Mouse (Mus musculus) heart, embryonic 10.5 days (tissue): ENCODE results near the gene Fsd2. TPM values are rescaled to one million over a fixed set of nuclear protein-coding genes. Genes with fewer than 3 reads are reported as not detected.

Experiments used
- DNase-seq: peaks from one replicate; pipeline ENCODE4 v3.0.0-alpha.2; 2017; ENCODE audit warnings: low spot score
- H3K27ac ChIP-seq: fragments of 300-500 bp; sonication (generic); 2 replicates; pipeline ENCODE4 v1.5.1; 2016; ENCODE audit warnings: mild to moderate bottlenecking
- H3K27me3 ChIP-seq: fragments of 300-500 bp; sonication (generic); 2 replicates; pipeline ENCODE4 v1.6.1; 2016; ENCODE audit warnings: mild to moderate bottlenecking; ENCODE audit not compliant: poor library complexity, insufficient read depth, severe bottlenecking
- H3K36me3 ChIP-seq: fragments of 300-500 bp; sonication (generic); 2 replicates; pipeline ENCODE4 v1.6.1; 2016; ENCODE audit warnings: mild to moderate bottlenecking, moderate library complexity
- H3K4me1 ChIP-seq: fragments of 300-500 bp; sonication (generic); 2 replicates; pipeline ENCODE4 v1.6.1; 2016; ENCODE audit warnings: mild to moderate bottlenecking
- H3K4me3 ChIP-seq: fragments of 300-500 bp; sonication (generic); 2 replicates; pipeline ENCODE4 v1.5.1; 2016; ENCODE audit warnings: mild to moderate bottlenecking, moderate library complexity
- H3K9me3 ChIP-seq: fragments of 300-500 bp; sonication (generic); 2 replicates; pipeline ENCODE4 v1.6.1; 2016; ENCODE audit warnings: mild to moderate bottlenecking, moderate library complexity
- WGBS: fragments of 180-500 bp; shearing (Covaris S2); methylation state at CpG from one replicate; pipeline ENCODE4 v1.1.7; 2016; 5-methylcytosine and 5-hydroxymethylcytosine counted together
- polyA plus RNA-seq: library from polyadenylated mRNA; unstranded; fragments of >200 nt; fragmentation: Nextera tagmentation; extraction: Ambion mirVana; gene quantifications from 2 replicates; pipeline ENCODE4 v1.2.1, GENCODE M21; 2016

Fsd2 gene
- 39.8 and 79.8 TPM in 2 replicates for polyA plus RNA-seq

- 43% methylated on average over 9 of the region's 9 CpGs for WGBS
- Histone ChIP-seq H3K36me3 (no peaks in the 10 kb centered on the region), H3K4me1 (peaks cover 37% of the 10 kb centered on the region), H3K4me3 (peak within 1 kb of the TSS; percentile 57), H3K27ac (peak within 1 kb of the TSS; percentile 90), H3K9me3 (no peaks in the 10 kb centered on the region), H3K27me3 (no peaks in the 10 kb centered on the region)
- DNase-seq: peak; percentile 91
These were observed at the start of gene Fsd2 for GRCm38 (mm10) chr7:81566892-81567291. TSS of gene Fsd2 (minus strand) at chr7:81566944.

DNA sequence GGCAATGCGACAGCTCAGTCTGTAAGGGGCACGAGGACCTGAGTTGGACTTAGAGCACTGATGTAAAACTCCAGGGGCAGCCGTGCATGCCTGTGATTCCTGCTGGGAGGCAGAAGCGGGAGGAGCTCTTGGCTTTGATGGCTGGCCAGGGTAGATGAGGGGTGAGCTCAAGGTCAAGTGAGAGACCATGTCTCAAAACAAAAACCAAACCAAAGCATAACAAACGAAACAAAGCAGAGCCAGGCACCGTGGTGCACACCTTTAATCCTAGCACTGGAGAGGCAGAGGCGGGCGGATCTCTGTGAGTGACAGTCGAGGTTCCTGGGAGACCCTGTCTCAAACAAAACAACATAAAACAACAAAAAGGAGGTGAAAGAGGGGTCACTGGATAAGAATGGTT is 48.3 kb upstream of the Fsd2 start:
- no peak overlapping the region for H3K27ac ChIP-seq
- peaks cover 66% of the 10 kb centered on the region for H3K36me3 ChIP-seq
- no peak overlapping the region for H3K4me3 ChIP-seq
- H3K27me3 ChIP-seq: no peaks in the 10 kb centered on the region
- H3K9me3 ChIP-seq: no peaks in the 10 kb centered on the region
- DNase-seq: no peak
- peaks cover 12% of the 10 kb centered on the region; the same call in 1 of the 2 replicates for H3K4me1 ChIP-seq
- WGBS: 64% methylated on average over 9 of the region's 9 CpGs

DNA sequence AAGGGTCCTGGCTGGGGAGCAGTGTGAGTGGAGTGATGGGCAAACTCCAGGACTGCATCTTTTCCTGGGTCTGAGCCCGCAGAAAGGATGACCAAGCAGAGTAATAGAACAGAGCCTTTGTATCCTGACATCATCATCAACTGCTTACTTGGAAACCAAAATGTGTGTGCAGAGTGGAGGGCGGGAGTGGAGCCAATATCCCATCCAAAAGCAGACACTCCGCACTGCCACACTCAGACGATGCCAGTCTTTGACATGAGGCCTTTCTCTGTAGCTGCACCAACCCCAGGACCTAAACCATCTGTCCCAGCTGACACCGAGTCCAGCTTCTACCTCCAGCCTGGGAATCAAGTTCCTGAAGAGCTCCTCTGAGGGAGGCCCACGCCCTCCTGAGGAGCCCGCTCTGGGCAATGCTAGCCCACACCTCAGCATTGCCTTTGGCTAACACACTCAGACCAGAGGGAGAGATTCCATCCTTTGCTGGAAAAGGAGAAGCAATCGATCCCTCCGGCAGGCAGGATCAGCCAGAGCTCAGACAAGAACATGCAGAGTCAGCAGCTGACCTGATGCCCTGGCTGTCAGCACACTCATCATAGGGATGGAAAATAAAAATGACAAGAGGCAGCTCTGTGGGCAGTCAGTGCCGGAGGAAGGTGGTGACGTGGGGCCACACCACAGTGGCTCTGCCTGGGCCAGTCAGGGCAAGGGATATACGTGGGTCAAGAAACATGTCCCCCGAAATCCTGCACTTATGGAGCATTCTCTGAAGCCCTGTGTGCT is 46.3 kb upstream of the Fsd2 start:
- Histone ChIP-seq H3K36me3 (peaks cover 71% of the 10 kb centered on the region), H3K4me1 (peaks cover 12% of the 10 kb centered on the region; the same call in 1 of the 2 replicates), H3K9me3 (no peaks in the 10 kb centered on the region), H3K27ac (no peak overlapping the region), H3K4me3 (no peak overlapping the region), H3K27me3 (no peaks in the 10 kb centered on the region)
- DNase-seq: peak; percentile 73
- WGBS: 80% methylated on average over 13 of the region's 13 CpGs

DNA sequence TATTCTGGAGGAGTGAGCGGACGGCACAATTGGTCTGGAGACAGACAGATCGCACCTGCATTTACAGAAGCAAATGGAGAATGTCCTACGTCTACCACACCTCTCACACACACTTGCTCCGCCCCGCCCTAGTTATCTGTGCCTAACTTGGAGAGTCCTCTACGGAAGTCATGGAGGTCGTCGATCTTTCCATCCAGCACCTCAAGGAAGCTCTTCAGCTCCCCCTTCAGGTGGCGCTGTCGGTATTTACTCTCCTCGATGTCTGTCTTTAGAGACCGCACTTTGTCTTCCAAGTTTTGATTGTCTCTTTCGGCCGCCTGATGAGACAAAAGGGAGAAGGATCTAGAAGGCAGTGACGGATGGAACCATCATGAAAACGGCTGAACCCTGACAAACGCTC is 43.4 kb upstream of the Fsd2 start:
- H3K9me3 ChIP-seq: no peaks in the 10 kb centered on the region
- H3K27ac ChIP-seq: no peak overlapping the region
- WGBS: 53% methylated on average over 18 of the region's 18 CpGs
- peak; percentile 79 for DNase-seq
- H3K27me3 ChIP-seq: no peaks in the 10 kb centered on the region
- peaks cover 6% of the 10 kb centered on the region; the same call in 1 of the 2 replicates for H3K4me1 ChIP-seq
- H3K36me3 ChIP-seq: peaks cover 66% of the 10 kb centered on the region
- H3K4me3 ChIP-seq: no peak overlapping the region

- H3K27ac ChIP-seq: no peak overlapping the region
- no peak for DNase-seq
- 71% methylated on average over 5 of the region's 5 CpGs for WGBS
- no peaks in the 10 kb centered on the region for H3K27me3 ChIP-seq
- no peaks in the 10 kb centered on the region; the same call in 1 of the 2 replicates for H3K4me1 ChIP-seq
- peaks cover 39% of the 10 kb centered on the region for H3K36me3 ChIP-seq
- no peak overlapping the region for H3K4me3 ChIP-seq
- no peaks in the 10 kb centered on the region for H3K9me3 ChIP-seq
These were observed 39.7 kb upstream of the Fsd2 start for GRCm38 (mm10) chr7:81606452-81606851.

GRCm38 (mm10) chr7:81605489-81605888 is 38.7 kb upstream of the Fsd2 start:
- peak; percentile 84 for DNase-seq
- no peaks in the 10 kb centered on the region for H3K9me3 ChIP-seq
- WGBS: 36% methylated on average over 4 of the region's 4 CpGs

DNA sequence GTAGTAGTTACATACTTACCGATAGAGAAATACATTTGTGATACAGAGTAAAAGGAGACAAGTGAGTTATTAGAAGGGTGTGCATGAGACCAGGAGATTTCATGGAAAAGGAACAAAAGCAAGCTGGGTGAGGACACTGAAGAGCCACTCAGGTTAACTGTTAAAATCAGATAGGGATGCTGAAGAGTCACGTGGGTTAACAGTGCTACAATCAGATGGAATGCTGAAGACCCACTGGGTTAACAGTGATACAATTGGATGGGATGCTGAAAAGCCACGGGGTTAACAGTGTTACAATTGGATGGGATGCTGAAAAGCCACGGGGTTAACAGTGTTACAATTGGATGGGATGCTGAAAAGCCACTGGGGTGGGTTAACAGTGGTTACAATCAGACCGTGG is 38.2 kb upstream of the Fsd2 start:
- no peak overlapping the region for H3K4me3 ChIP-seq
- H3K27me3 ChIP-seq: no peaks in the 10 kb centered on the region
- H3K27ac ChIP-seq: no peak overlapping the region
- H3K36me3 ChIP-seq: peaks cover 24% of the 10 kb centered on the region
- peaks cover 5% of the 10 kb centered on the region; the same call in 1 of the 2 replicates for H3K4me1 ChIP-seq
- no peaks in the 10 kb centered on the region for H3K9me3 ChIP-seq
- WGBS: 79% methylated on average over 5 of the region's 5 CpGs
- no peak for DNase-seq

More at GRCm38 (mm10) chr7:81605489-81605888, 38.7 kb upstream of the Fsd2 start:
- H3K4me1 ChIP-seq: no peaks in the 10 kb centered on the region; the same call in 1 of the 2 replicates
- H3K27me3 ChIP-seq: no peaks in the 10 kb centered on the region
- H3K36me3 ChIP-seq: peaks cover 29% of the 10 kb centered on the region
- no peak overlapping the region for H3K4me3 ChIP-seq
- no peak overlapping the region for H3K27ac ChIP-seq

GRCm38 (mm10) chr7:81599379-81600280 is 32.9 kb upstream of the Fsd2 start:
- no peak overlapping the region for H3K27ac ChIP-seq
- WGBS: 68% methylated on average over 8 of the region's 8 CpGs

GRCm38 (mm10) chr7:81597660-81598059 is 30.9 kb upstream of the Fsd2 start:
- peaks cover 18% of the 10 kb centered on the region; the same call in 1 of the 2 replicates for H3K4me1 ChIP-seq
- H3K27me3 ChIP-seq: no peaks in the 10 kb centered on the region
- H3K27ac ChIP-seq: peak overlapping the region; percentile 63
- H3K9me3 ChIP-seq: no peaks in the 10 kb centered on the region
- DNase-seq: no peak
- 100% methylated on average over 1 of the region's 1 CpGs for WGBS
- no peak overlapping the region for H3K4me3 ChIP-seq
- peaks cover 67% of the 10 kb centered on the region for H3K36me3 ChIP-seq

More at GRCm38 (mm10) chr7:81599379-81600280, 32.9 kb upstream of the Fsd2 start:
- Histone ChIP-seq H3K36me3 (peaks cover 55% of the 10 kb centered on the region), H3K4me3 (no peak overlapping the region), H3K4me1 (peaks cover 18% of the 10 kb centered on the region; the same call in 1 of the 2 replicates), H3K9me3 (no peaks in the 10 kb centered on the region), H3K27me3 (no peaks in the 10 kb centered on the region)
- no peak for DNase-seq

- Histone ChIP-seq H3K4me1 (peaks cover 18% of the 10 kb centered on the region; the same call in 1 of the 2 replicates), H3K36me3 (peaks cover 83% of the 10 kb centered on the region), H3K27me3 (no peaks in the 10 kb centered on the region), H3K9me3 (no peaks in the 10 kb centered on the region), H3K27ac (no peak overlapping the region), H3K4me3 (no peak overlapping the region)
- 86% methylated on average over 6 of the region's 6 CpGs for WGBS
- no peak for DNase-seq
These were observed 29.3 kb upstream of the Fsd2 start for GRCm38 (mm10) chr7:81596086-81596485.

DNA sequence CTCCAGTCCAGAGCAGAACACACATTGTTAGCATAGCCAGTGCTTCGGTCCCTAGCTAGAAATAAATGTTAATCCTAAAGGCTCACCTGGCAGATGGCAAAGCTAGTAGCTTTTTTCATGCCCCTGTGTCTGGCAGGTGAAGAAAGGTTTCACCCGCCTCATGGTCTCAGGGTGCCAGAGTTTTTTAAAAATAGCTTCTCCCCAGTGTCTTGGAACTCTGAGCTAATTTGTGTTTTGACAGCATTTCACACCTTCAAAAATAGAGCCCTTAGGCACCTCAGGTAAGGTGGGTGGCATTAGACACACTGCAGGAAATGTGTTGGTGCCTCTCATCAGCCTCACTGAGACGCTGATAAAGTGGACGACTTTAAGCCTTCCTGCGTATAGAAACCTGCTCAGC is 28.3 kb upstream of the Fsd2 start:
- H3K27me3 ChIP-seq: no peaks in the 10 kb centered on the region
- H3K4me1 ChIP-seq: peaks cover 14% of the 10 kb centered on the region; the same call in 1 of the 2 replicates
- no peaks in the 10 kb centered on the region for H3K9me3 ChIP-seq
- H3K4me3 ChIP-seq: no peak overlapping the region
- H3K27ac ChIP-seq: no peak overlapping the region
- no peak for DNase-seq
- 58% methylated on average over 5 of the region's 5 CpGs for WGBS
- peaks cover 93% of the 10 kb centered on the region for H3K36me3 ChIP-seq

DNA sequence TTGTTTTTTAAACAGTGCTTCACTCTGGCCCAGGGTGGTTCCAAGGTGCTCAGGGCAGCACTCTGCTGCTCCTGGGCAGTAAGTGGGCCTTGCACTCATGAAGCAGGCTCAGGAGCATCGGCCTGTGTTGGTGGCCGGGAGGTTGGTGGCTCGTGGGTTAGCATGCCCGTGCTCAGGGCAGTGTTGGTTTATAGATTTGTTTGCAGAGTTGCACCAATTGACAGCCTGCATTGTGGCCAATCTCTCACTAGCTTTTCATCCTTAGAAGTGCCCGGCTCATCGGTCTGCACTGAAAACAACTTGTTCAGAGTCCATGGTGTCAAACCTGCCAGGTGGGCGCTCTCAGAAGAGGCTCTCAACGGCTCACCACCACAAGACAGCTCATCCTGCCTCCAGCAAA is 26.6 kb upstream of the Fsd2 start:
- no peak overlapping the region for H3K4me3 ChIP-seq
- H3K9me3 ChIP-seq: no peaks in the 10 kb centered on the region
- peaks cover 5% of the 10 kb centered on the region; the same call in 1 of the 2 replicates for H3K4me1 ChIP-seq
- H3K27me3 ChIP-seq: no peaks in the 10 kb centered on the region
- 89% methylated on average over 8 of the region's 8 CpGs for WGBS
- peaks cover 95% of the 10 kb centered on the region for H3K36me3 ChIP-seq
- H3K27ac ChIP-seq: no peak overlapping the region
- DNase-seq: no peak
